Mouse (Mus musculus): ENCODE data around the gene Ovol2.
"Not testable (repeated sequence)": the region's sequence is repeated elsewhere in the genome, so short reads cannot be mapped to it uniquely, and the experiment has no call there.

The Ovol2 gene

GRCm38 (mm10) chr2:144331401-144332302 lies at the start of gene Ovol2:
TSS of gene Ovol2 (minus strand) at chr2:144332146.
- DNase-seq (ENCODE audit: low spot score in 2 of 2) = no peak

- no peak for DNase-seq (ENCODE audit: low spot score in 2 of 2)
These were observed 49.8 kb upstream of the Ovol2 start for GRCm38 (mm10) chr2:144381741-144382140.

GRCm38 (mm10) chr2:144381293-144381692 lies 49.3 kb upstream of the Ovol2 start:
- DNase-seq (ENCODE audit: low spot score in 2 of 2) = no peak

GRCm38 (mm10) chr2:144375063-144375703 lies 43.2 kb upstream of the Ovol2 start:
- no peak for DNase-seq (ENCODE audit: low spot score in 2 of 2)

GRCm38 (mm10) chr2:144373063-144373462 lies 41.1 kb upstream of the Ovol2 start:
- no peak for DNase-seq (ENCODE audit: low spot score in 2 of 2)

- DNase-seq (ENCODE audit: low spot score in 2 of 2) = no peak
These were observed 39.6 kb upstream of the Ovol2 start for GRCm38 (mm10) chr2:144371566-144371965.

GRCm38 (mm10) chr2:144369511-144369910 lies 37.6 kb upstream of the Ovol2 start:
- DNase-seq (ENCODE audit: low spot score in 2 of 2) = no peak

- DNase-seq (ENCODE audit: low spot score in 2 of 2) = peak in 1 of 2 experiments; percentile 32
These were observed 37.1 kb upstream of the Ovol2 start for GRCm38 (mm10) chr2:144369020-144369421.

- peak; percentile 80 to 88 for DNase-seq (ENCODE audit: low spot score in 2 of 2)
These were observed 36.6 kb upstream of the Ovol2 start, which contains the start of the genes Kat14 and Pet117 for GRCm38 (mm10) chr2:144368400-144369019. TSS of gene Kat14 (plus strand) at chr2:144368983. TSS of gene Pet117 (plus strand) at chr2:144368996.

- DNase-seq (ENCODE audit: low spot score in 2 of 2) = no peak
These were observed 20.9 kb upstream of the Ovol2 start for GRCm38 (mm10) chr2:144352843-144353242.

GRCm38 (mm10) chr2:144348525-144348924 lies 16.6 kb upstream of the Ovol2 start:
- DNase-seq (ENCODE audit: low spot score in 2 of 2) = no peak

GRCm38 (mm10) chr2:144343158-144343557 lies 11.2 kb upstream of the Ovol2 start:
- no peak for DNase-seq (ENCODE audit: low spot score in 2 of 2)

GRCm38 (mm10) chr2:144338149-144338548 lies 6.2 kb upstream of the Ovol2 start:
- not testable (repeated sequence) for DNase-seq (ENCODE audit: low spot score in 2 of 2)

GRCm38 (mm10) chr2:144337701-144338100 lies 5.8 kb upstream of the Ovol2 start:
- DNase-seq (ENCODE audit: low spot score in 2 of 2) = no peak

- no peak for DNase-seq (ENCODE audit: low spot score in 2 of 2)
These were observed 5.3 kb upstream of the Ovol2 start for GRCm38 (mm10) chr2:144337230-144337629.

- DNase-seq (ENCODE audit: low spot score in 2 of 2) = peak in 1 of 2 experiments; percentile 4
These were observed 1.3 kb upstream of the Ovol2 start for GRCm38 (mm10) chr2:144333138-144333842.

GRCm38 (mm10) chr2:144332486-144332885 lies 540 bp upstream of the Ovol2 start:
- no peak for DNase-seq (ENCODE audit: low spot score in 2 of 2)

GRCm38 (mm10) chr2:144330960-144331371 lies 980 bp downstream of the Ovol2 start:
- peak in 1 of 2 experiments; percentile 11 for DNase-seq (ENCODE audit: low spot score in 2 of 2)

- DNase-seq (ENCODE audit: low spot score in 2 of 2) = no peak
These were observed 1.5 kb downstream of the Ovol2 start for GRCm38 (mm10) chr2:144330352-144330959.

GRCm38 (mm10) chr2:144329937-144330336 lies 2.0 kb downstream of the Ovol2 start:
- no peak for DNase-seq (ENCODE audit: low spot score in 2 of 2)

- no peak for DNase-seq (ENCODE audit: low spot score in 2 of 2)
These were observed 2.5 kb downstream of the Ovol2 start for GRCm38 (mm10) chr2:144329451-144329850.

All from cerebellum, postnatal 4 days (tissue).